ENCODE assay signal across 18 mouse cellular contexts in genomic region chr16:34293675-34294074, GRCm38 (mm10).
DNase-seq lines count a peak whose midpoint lies in the region; ATAC-seq and TF ChIP-seq lines count a peak whose summit lies in the region.
"Had no signal": no experiment of that assay in that cellular context is flagged by ENCODE, and none has a peak within 500 bp of the region (broad histone marks: within the 10 kb centered on the region; RNA-seq: fewer than 3 reads in every experiment).

No protein-coding gene starts in this region.

- no peak overlapping the region for H3K9ac ChIP-seq in heart, embryonic 11.5 days (ENCODE audit: low read depth, low read length)
- H3K9ac ChIP-seq: embryonic facial prominence, embryonic 12.5 days; heart, embryonic 12.5 days; kidney, embryonic 15.5 days; liver, embryonic 13.5 days; neural tube, embryonic 15.5 days had no signal

- H3K27me3 ChIP-seq in heart, embryonic 11.5 days (ENCODE audit: control insufficient read depth, insufficient read depth, low read length): no peaks in the 10 kb centered on the region
- no peaks in the 10 kb centered on the region for H3K27me3 ChIP-seq in Patski
- no peaks in the 10 kb centered on the region for H3K27me3 ChIP-seq in embryonic facial prominence, embryonic 10.5 days (replicated peaks; ENCODE audit: low read depth, poor library complexity, severe bottlenecking)
- H3K27me3 ChIP-seq: embryonic facial prominence, embryonic 12.5 days; heart, embryonic 12.5 days; kidney, embryonic 15.5 days; liver, embryonic 13.5 days; neural tube, embryonic 15.5 days had no signal

- POLR2A ChIA-PET in Patski (lab: Charles Lee): no interaction called here

- CTCF ChIA-PET in Patski (lab: Charles Lee): interaction anchor here (0.7 kb wide), 1 partner anchor 98 kb away, joined by 3 read pairs; no protein-coding TSS in a partner anchor

- H3K9me3 ChIP-seq in heart, embryonic 11.5 days (replicated peaks; ENCODE audit: control insufficient read depth, low read length): no peaks in the 10 kb centered on the region
- no peaks in the 10 kb centered on the region for H3K9me3 ChIP-seq in embryonic facial prominence, embryonic 10.5 days
- H3K9me3 ChIP-seq: embryonic facial prominence, embryonic 12.5 days; G1E; heart, embryonic 12.5 days; kidney, embryonic 15.5 days; liver, embryonic 13.5 days; midbrain, embryonic 10.5 days; neural tube, embryonic 15.5 days had no signal

- no peaks in the 10 kb centered on the region for H3K4me1 ChIP-seq in heart, embryonic 11.5 days (ENCODE audit: control insufficient read depth, insufficient read depth, low read length)
- H3K4me1 ChIP-seq in embryonic facial prominence, embryonic 10.5 days: no peaks in the 10 kb centered on the region; the same call in 1 of the 2 replicates
- H3K4me1 ChIP-seq: embryonic facial prominence, embryonic 12.5 days; kidney, embryonic 15.5 days; liver, embryonic 13.5 days; neural tube, embryonic 15.5 days had no signal

- peak; percentile 55 for TF ChIP-seq CTCF in layer of hippocampus, adult 2 months (conservative IDR thresholded peaks at IDR 0.05)
- TF ChIP-seq CTCF in Patski (IDR thresholded peaks at IDR 0.05): peak; percentile 29

- H3K27ac ChIP-seq in heart, embryonic 11.5 days (ENCODE audit: low read depth, low read length): no peak overlapping the region
- no peak overlapping the region for H3K27ac ChIP-seq in layer of hippocampus, adult 2 months
- H3K27ac ChIP-seq in embryonic facial prominence, embryonic 10.5 days (replicated peaks): no peak overlapping the region
- H3K27ac ChIP-seq: embryonic facial prominence, embryonic 12.5 days; kidney, embryonic 15.5 days; liver, embryonic 13.5 days; midbrain, embryonic 10.5 days; neural tube, embryonic 15.5 days had no signal

- H3K36me3 ChIP-seq in heart, embryonic 11.5 days (ENCODE audit: control insufficient read depth, insufficient read depth, low read length): no peaks in the 10 kb centered on the region
- H3K36me3 ChIP-seq in embryonic facial prominence, embryonic 10.5 days (replicated peaks): peaks cover 38% of the 10 kb centered on the region
- H3K36me3 ChIP-seq: G1E; heart, embryonic 12.5 days; liver, embryonic 13.5 days had no signal

- DNase-seq in heart, adult 11 months: peak; percentile 74
- no peak for DNase-seq in layer of hippocampus, adult 2 months (ENCODE audit: low spot score in 2 of 2)
- no peak for DNase-seq in layer of hippocampus, adult 18-20 months (ENCODE audit: low spot score in 2 of 2)
- DNase-seq in 3T3-L1 (ENCODE audit: low read depth, low spot score) (peak; percentile 44), Patski (ENCODE audit: low read depth, low spot score) (no peak)
- no peak for DNase-seq in embryonic facial prominence, embryonic 10.5 days (ENCODE audit: low spot score)
- DNase-seq: adrenal gland, adult 2 months; gastrocnemius, postnatal 10 days; liver, embryonic 13.5 days had no signal

- 77% methylated on average over 2 of the region's 2 CpGs for WGBS in heart, embryonic 11.5 days (ENCODE audit: insufficient replicate concordance)
- 89% methylated on average over 2 of the region's 2 CpGs for WGBS in embryonic facial prominence, embryonic 10.5 days

- in situ Hi-C loops in Patski (cut with MboI; ENCODE audit: low pct_unique_long_range_greater_than_20kb): loop anchor here (5.0 kb wide), 1 partner anchor 101 kb away; no protein-coding TSS in a partner anchor

- H3K4me3 ChIP-seq in heart, embryonic 11.5 days (ENCODE audit: low read depth, low read length): no peak overlapping the region
- no peak overlapping the region for H3K4me3 ChIP-seq in layer of hippocampus, adult 2 months
- H3K4me3 ChIP-seq in embryonic facial prominence, embryonic 10.5 days: no peak overlapping the region
- H3K4me3 ChIP-seq: embryonic facial prominence, embryonic 12.5 days; heart, embryonic 12.5 days; kidney, embryonic 15.5 days; liver, embryonic 13.5 days; midbrain, embryonic 10.5 days; myocyte; neural tube, embryonic 15.5 days had no signal

- ATAC-seq in heart, embryonic 11.5 days (replicated peaks; ENCODE audit: insufficient number of reproducible peaks, low FRiP score, low TSS enrichment): no peak
- no peak for ATAC-seq in Patski
- ATAC-seq: forebrain, embryonic 16.5 days had no signal

- H3K4me2 ChIP-seq in heart, embryonic 11.5 days: no peak overlapping the region
- H3K4me2 ChIP-seq: embryonic facial prominence, embryonic 12.5 days; heart, embryonic 12.5 days; kidney, embryonic 15.5 days; liver, embryonic 13.5 days; neural tube, embryonic 15.5 days had no signal

Comparison
In these comparisons a context has a peak if more than half of its experiments do, and no peak if none do; other contexts are left out.
1. DNase-seq: peak in heart, adult 11 months (single experiment) and 3T3-L1 (single experiment); none in layer of hippocampus, adult 2 months (0 of 2), layer of hippocampus, adult 18-20 months (0 of 2), Patski (single experiment) and embryonic facial prominence, embryonic 10.5 days (single experiment).